In the genomic region with DNA sequence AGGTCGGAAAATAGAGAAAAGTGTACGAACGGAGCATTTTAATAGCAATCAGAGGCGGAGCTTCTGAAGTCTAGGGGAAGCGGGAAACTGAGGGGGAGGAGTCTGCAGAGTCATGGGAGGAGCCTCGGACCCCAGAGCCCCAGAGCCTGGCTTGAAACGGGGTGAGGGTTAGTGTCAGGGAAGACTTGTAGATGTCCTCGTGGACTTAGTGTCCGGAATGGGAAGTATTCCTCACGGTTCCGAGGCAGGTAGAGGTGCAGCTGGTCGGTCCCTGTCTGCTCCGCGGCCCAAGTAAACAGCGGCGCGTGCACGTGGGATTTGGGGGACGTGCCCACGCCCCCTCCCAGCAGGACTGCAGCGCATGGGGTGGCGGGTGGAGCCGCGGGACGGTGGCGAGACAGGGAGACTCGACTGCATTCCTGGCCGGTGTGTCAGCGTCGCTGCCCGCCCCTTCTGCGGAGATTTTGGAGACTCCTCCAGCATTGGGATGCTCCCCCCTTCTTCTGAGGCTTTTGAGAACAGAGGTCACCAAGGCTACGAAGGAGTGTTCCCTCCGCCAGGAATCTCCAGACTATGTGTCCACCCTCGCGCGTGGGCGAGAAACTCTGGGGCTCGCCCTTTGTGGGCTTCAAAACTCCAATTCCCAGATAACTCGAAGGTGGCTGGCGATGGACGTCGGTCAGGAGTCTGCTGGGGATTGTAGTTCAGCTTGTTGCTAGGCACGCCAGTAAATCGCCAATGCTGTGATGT, we compare ENCODE assay signal across 8 mouse cellular contexts. TPM values are rescaled to one million over a fixed set of nuclear protein-coding genes. Genes with fewer than 3 reads are reported as not detected.
DNase-seq lines count a peak whose midpoint lies in the region; ATAC-seq and TF ChIP-seq lines count a peak whose summit lies in the region.

No protein-coding gene starts in this region.

- peak; percentile 65 for ATAC-seq in erythroid progenitor cell, adult 5-6 weeks (replicated peaks; ENCODE audit: low FRiP score, poor library complexity, severe bottlenecking)
- ATAC-seq in heart, embryonic 12.5 days (ENCODE audit: insufficient number of reproducible peaks, low FRiP score) = peak; percentile 72
- ATAC-seq in kidney, embryonic 15.5 days (replicated peaks; ENCODE audit: low FRiP score) = peak; percentile 78
- ATAC-seq in liver, embryonic 12.5 days = peak; percentile 69

- H3K9ac ChIP-seq in ES-Bruce4 (ENCODE audit: low read depth, poor library complexity, severe bottlenecking) = peak overlapping the region; percentile 19
- H3K9ac ChIP-seq in heart, embryonic 12.5 days = peak overlapping the region; percentile 85
- peak overlapping the region; percentile 56 for H3K9ac ChIP-seq in kidney, embryonic 15.5 days
- H3K9ac ChIP-seq in liver, embryonic 12.5 days = peak overlapping the region; percentile 77

- peak; percentile 80 for DNase-seq in testis, postnatal 14 days (ENCODE audit: low spot score)

- no peak for TF ChIP-seq POLR2A in ES-Bruce4 (IDR thresholded peaks at IDR 0.05; ENCODE audit: insufficient read depth, low read length)
- peak; percentile 64 for TF ChIP-seq POLR2A in myocyte (IDR thresholded peaks at IDR 0.05; ENCODE audit: insufficient read length, low read depth)

- WGBS in heart, embryonic 12.5 days = under 1% methylated on average over 44 of the region's 45 CpGs
- WGBS in kidney, embryonic 15.5 days = under 1% methylated on average over 45 of the region's 45 CpGs
- under 1% methylated on average over 45 of the region's 45 CpGs for WGBS in liver, embryonic 12.5 days (ENCODE audit: insufficient replicate concordance)

- peak overlapping the region; percentile 34 for H3ac ChIP-seq in myocyte (ENCODE audit: control insufficient read depth, insufficient read length)

- peaks cover 44% of the 10 kb centered on the region for H3K79me2 ChIP-seq in myocyte (ENCODE audit: control insufficient read depth, insufficient read depth)

- H3K9me3 ChIP-seq in ES-Bruce4 (replicated peaks; ENCODE audit: control insufficient read depth, insufficient read depth, low read length, poor library complexity, severe bottlenecking) = no peaks in the 10 kb centered on the region
- H3K9me3 ChIP-seq in heart, embryonic 12.5 days (replicated peaks) = no peaks in the 10 kb centered on the region
- H3K9me3 ChIP-seq in kidney, embryonic 15.5 days (replicated peaks) = no peaks in the 10 kb centered on the region
- H3K9me3 ChIP-seq in liver, embryonic 12.5 days (replicated peaks) = no peaks in the 10 kb centered on the region

- H3K4me1 ChIP-seq in ES-Bruce4 (ENCODE audit: control insufficient read depth, insufficient read depth, low read length) = peaks cover 1% of the 10 kb centered on the region
- H3K4me1 ChIP-seq in brown adipose tissue, adult 24 weeks (ENCODE audit: control insufficient read depth, insufficient read depth, insufficient read length, low read length) = peaks cover 6% of the 10 kb centered on the region; the same call in 1 of the 2 replicates
- peaks cover 45% of the 10 kb centered on the region for H3K4me1 ChIP-seq in heart, embryonic 12.5 days (replicated peaks)
- H3K4me1 ChIP-seq in kidney, embryonic 15.5 days = peaks cover 54% of the 10 kb centered on the region
- peaks cover 64% of the 10 kb centered on the region for H3K4me1 ChIP-seq in liver, embryonic 12.5 days

- TF ChIP-seq EP300 in ES-Bruce4 (IDR thresholded peaks at IDR 0.05; ENCODE audit: insufficient read depth, low read depth, low read length) = no peak

- H3K27me3 ChIP-seq in ES-Bruce4 (ENCODE audit: control insufficient read depth, insufficient read depth, low read length, poor library complexity, severe bottlenecking) (no peaks in the 10 kb centered on the region), myocyte (ENCODE audit: control insufficient read depth, insufficient read depth, insufficient read length) (no peaks in the 10 kb centered on the region)
- no peaks in the 10 kb centered on the region for H3K27me3 ChIP-seq in heart, embryonic 12.5 days (replicated peaks)
- 0 out of 2 replicates have a peak, but pooled peaks cover 7% of the 10 kb centered on the region for H3K27me3 ChIP-seq in kidney, embryonic 15.5 days
- peaks cover 17% of the 10 kb centered on the region for H3K27me3 ChIP-seq in liver, embryonic 12.5 days (replicated peaks)

- H3K4me2 ChIP-seq in heart, embryonic 12.5 days = peak overlapping the region; percentile 88
- peak overlapping the region; percentile 99 for H3K4me2 ChIP-seq in kidney, embryonic 15.5 days
- H3K4me2 ChIP-seq in liver, embryonic 12.5 days = peak overlapping the region; percentile 100
- peak overlapping the region; percentile 98 for H3K4me2 ChIP-seq in myocyte (ENCODE audit: low read depth)

- peak overlapping the region; percentile 78 for H3K4me3 ChIP-seq in ES-Bruce4 (ENCODE audit: low read depth, low read length)
- H3K4me3 ChIP-seq in brown adipose tissue, adult 24 weeks (ENCODE audit: insufficient read depth, low read depth, low read length) = peak overlapping the region; percentile 86
- H3K4me3 ChIP-seq in heart, embryonic 12.5 days = peak overlapping the region; percentile 89
- H3K4me3 ChIP-seq in kidney, embryonic 15.5 days (replicated peaks) = peak overlapping the region; percentile 86
- H3K4me3 ChIP-seq in liver, embryonic 12.5 days = peak overlapping the region; percentile 72
- peak overlapping the region; percentile 90 for H3K4me3 ChIP-seq in myocyte

- no peak overlapping the region for H3K27ac ChIP-seq in ES-Bruce4 (ENCODE audit: insufficient read depth, low read length)
- peak overlapping the region; percentile 52 for H3K27ac ChIP-seq in brown adipose tissue, adult 24 weeks (replicated peaks; ENCODE audit: low read depth, low read length)
- H3K27ac ChIP-seq in heart, embryonic 12.5 days (ENCODE audit: poor library complexity, severe bottlenecking) = peak overlapping the region; percentile 70
- peak overlapping the region; percentile 81 for H3K27ac ChIP-seq in kidney, embryonic 15.5 days
- peak overlapping the region; percentile 82 for H3K27ac ChIP-seq in liver, embryonic 12.5 days

- TF ChIP-seq CTCF in ES-Bruce4 (IDR thresholded peaks at IDR 0.05; ENCODE audit: low read depth, low read length) = no peak

- peaks cover 4% of the 10 kb centered on the region for H3K36me3 ChIP-seq in ES-Bruce4 (ENCODE audit: control insufficient read depth, insufficient read depth, low read length, poor library complexity, severe bottlenecking)
- peaks cover 28% of the 10 kb centered on the region for H3K36me3 ChIP-seq in heart, embryonic 12.5 days
- H3K36me3 ChIP-seq in kidney, embryonic 15.5 days = peaks cover 30% of the 10 kb centered on the region
- peaks cover 28% of the 10 kb centered on the region for H3K36me3 ChIP-seq in liver, embryonic 12.5 days
- no peaks in the 10 kb centered on the region for H3K36me3 ChIP-seq in myocyte (ENCODE audit: control insufficient read depth, insufficient read depth)

RNA-seq across cellular contexts. Expression of gene Ppp1r13l, which starts 0.5 kb away (rescaled TPM):
- polyA plus RNA-seq in ES-Bruce4 (2011; ENCODE audit: insufficient read depth, insufficient read length, low read depth, missing spikeins) (21.9 and 25.5 TPM in 2 replicates), myocyte (2012; fragmentation: generic; extraction: Trizol) (36.0 TPM)
- polyA plus RNA-seq in brown adipose tissue, adult 24 weeks (2012; ENCODE audit: insufficient read depth, insufficient read length, missing spikeins) = 1.7 and 4.1 TPM in 2 replicates
- total RNA-seq in erythroid progenitor cell, adult 5-6 weeks (2015; ENCODE audit: low replicate concordance) = not detected in 2 replicates
- total RNA-seq in erythroid progenitor cell, adult 5-6 weeks (2017; ENCODE audit: low replicate concordance) = 0.64 and 1.7 TPM in 2 replicates
- 17.5 and 19.4 TPM in 2 replicates for polyA plus RNA-seq in heart, embryonic 12.5 days (2016; fragmentation: Nextera tagmentation; extraction: Ambion mirVana)
- 5.5 and 5.8 TPM in 2 replicates for polyA plus RNA-seq in kidney, embryonic 15.5 days (2015; fragmentation: Nextera tagmentation; extraction: Ambion mirVana)
- polyA plus RNA-seq in liver, embryonic 12.5 days (2016; fragmentation: Nextera tagmentation; extraction: Ambion mirVana) = 1.7 and 1.9 TPM in 2 replicates

RNA-seq across cellular contexts. Expression of gene Cd3eap, which starts 0.8 kb away (rescaled TPM):
- polyA plus RNA-seq in ES-Bruce4 (2011; ENCODE audit: insufficient read depth, insufficient read length, low read depth, missing spikeins) (14.6 and 16.8 TPM in 2 replicates), myocyte (2012; fragmentation: generic; extraction: Trizol) (13.7 TPM)
- 3.3 and 5.5 TPM in 2 replicates for polyA plus RNA-seq in brown adipose tissue, adult 24 weeks (2012; ENCODE audit: insufficient read depth, insufficient read length, missing spikeins)
- total RNA-seq in erythroid progenitor cell, adult 5-6 weeks (2015; ENCODE audit: low replicate concordance) = 2.1 and 3.6 TPM in 2 replicates
- total RNA-seq in erythroid progenitor cell, adult 5-6 weeks (2017; ENCODE audit: low replicate concordance) = 0.45 and 4.0 TPM in 2 replicates
- polyA plus RNA-seq in heart, embryonic 12.5 days (2016; fragmentation: Nextera tagmentation; extraction: Ambion mirVana) = 17.6 and 18.4 TPM in 2 replicates
- polyA plus RNA-seq in kidney, embryonic 15.5 days (2015; fragmentation: Nextera tagmentation; extraction: Ambion mirVana) = 27.0 and 28.3 TPM in 2 replicates
- 19.5 and 19.9 TPM in 2 replicates for polyA plus RNA-seq in liver, embryonic 12.5 days (2016; fragmentation: Nextera tagmentation; extraction: Ambion mirVana)

RNA-seq across cellular contexts. Expression of gene Ercc1, which starts 15.5 kb away (rescaled TPM):
- polyA plus RNA-seq in ES-Bruce4 (2011; ENCODE audit: insufficient read depth, insufficient read length, low read depth, missing spikeins) (38.1 and 43.7 TPM in 2 replicates), myocyte (2012; fragmentation: generic; extraction: Trizol) (83.1 TPM)
- polyA plus RNA-seq in brown adipose tissue, adult 24 weeks (2012; ENCODE audit: insufficient read depth, insufficient read length, missing spikeins) = 32.6 and 38.4 TPM in 2 replicates
- total RNA-seq in erythroid progenitor cell, adult 5-6 weeks (2015; ENCODE audit: low replicate concordance) = 3.6 and 12.6 TPM in 2 replicates
- total RNA-seq in erythroid progenitor cell, adult 5-6 weeks (2017; ENCODE audit: low replicate concordance) = 1.2 and 1.8 TPM in 2 replicates
- 59.2 and 66.0 TPM in 2 replicates for polyA plus RNA-seq in heart, embryonic 12.5 days (2016; fragmentation: Nextera tagmentation; extraction: Ambion mirVana)
- 85.7 and 87.2 TPM in 2 replicates for polyA plus RNA-seq in kidney, embryonic 15.5 days (2015; fragmentation: Nextera tagmentation; extraction: Ambion mirVana)
- 25.8 and 31.5 TPM in 2 replicates for polyA plus RNA-seq in liver, embryonic 12.5 days (2016; fragmentation: Nextera tagmentation; extraction: Ambion mirVana)

RNA-seq across cellular contexts. Expression of gene Ercc2, which starts 21.7 kb away (rescaled TPM):
- polyA plus RNA-seq in ES-Bruce4 (2011; ENCODE audit: insufficient read depth, insufficient read length, low read depth, missing spikeins) (22.6 and 28.5 TPM in 2 replicates), myocyte (2012; fragmentation: generic; extraction: Trizol) (11.5 TPM)
- polyA plus RNA-seq in brown adipose tissue, adult 24 weeks (2012; ENCODE audit: insufficient read depth, insufficient read length, missing spikeins) = 4.4 and 6.4 TPM in 2 replicates
- total RNA-seq in erythroid progenitor cell, adult 5-6 weeks (2015; ENCODE audit: low replicate concordance) = 1.7 and 1.8 TPM in 2 replicates
- total RNA-seq in erythroid progenitor cell, adult 5-6 weeks (2017; ENCODE audit: low replicate concordance) = 5.3 and 11.3 TPM in 2 replicates
- polyA plus RNA-seq in heart, embryonic 12.5 days (2016; fragmentation: Nextera tagmentation; extraction: Ambion mirVana) = 15.9 and 17.5 TPM in 2 replicates
- 16.0 and 19.5 TPM in 2 replicates for polyA plus RNA-seq in kidney, embryonic 15.5 days (2015; fragmentation: Nextera tagmentation; extraction: Ambion mirVana)
- 9.9 and 10.9 TPM in 2 replicates for polyA plus RNA-seq in liver, embryonic 12.5 days (2016; fragmentation: Nextera tagmentation; extraction: Ambion mirVana)

RNA-seq across cellular contexts. Expression of gene Klc3, which starts 43.8 kb away (rescaled TPM):
- 17.6 and 18.7 TPM in 2 replicates for polyA plus RNA-seq in ES-Bruce4 (2011; ENCODE audit: insufficient read depth, insufficient read length, low read depth, missing spikeins)
- not detected in 2 replicates for polyA plus RNA-seq in brown adipose tissue, adult 24 weeks (2012; ENCODE audit: insufficient read depth, insufficient read length, missing spikeins)
- 2.5 TPM in 1 of 2 replicates, not detected in the other for total RNA-seq in erythroid progenitor cell, adult 5-6 weeks (2015; ENCODE audit: low replicate concordance)
- total RNA-seq in erythroid progenitor cell, adult 5-6 weeks (2017; ENCODE audit: low replicate concordance) = not detected in 2 replicates
- 4.2 and 4.6 TPM in 2 replicates for polyA plus RNA-seq in heart, embryonic 12.5 days (2016; fragmentation: Nextera tagmentation; extraction: Ambion mirVana)
- 5.1 and 6.3 TPM in 2 replicates for polyA plus RNA-seq in kidney, embryonic 15.5 days (2015; fragmentation: Nextera tagmentation; extraction: Ambion mirVana)
- polyA plus RNA-seq in liver, embryonic 12.5 days (2016; fragmentation: Nextera tagmentation; extraction: Ambion mirVana) = 0.58 and 1.2 TPM in 2 replicates
- polyA plus RNA-seq in myocyte (2012; fragmentation: generic; extraction: Trizol) = 3.5 TPM

Comparison
In these comparisons a context has a peak if more than half of its experiments do, and no peak if none do; other contexts are left out.
1. H3K9ac ChIP-seq: peak in every context shown above with its lines; median percentile 85 in heart, embryonic 12.5 days; 77 in liver, embryonic 12.5 days; 56 in kidney, embryonic 15.5 days; 19 in ES-Bruce4.